Mouse (Mus musculus) T-helper 17 cell (primary cell): ENCODE results near the gene Errfi1.

Experiments used
- in situ Hi-C, 2 experiments: fragments of 300-600 bp; cut with MboI, MseI; formaldehyde crosslinking; loops; 1 replicate in 1 of 2; 2 replicates in 1 of 2; pipeline ENCODE4 v1.15.1; 2025; ENCODE audit warnings: high pct_unique_total_duplicates in 2 of 2

Errfi1 gene

GRCm38 (mm10) chr4:150853680-150854461, at the start of gene Errfi1:
Errfi1 (plus strand) TSS chr4:150853919.
- in situ Hi-C loops = loop anchor here in 1 of 2 experiments (5.0 kb wide), 1 partner anchor 38 kb away; no protein-coding TSS in a partner anchor

- in situ Hi-C loops = no loop called here
These were observed 49.5 kb upstream of the Errfi1 start for GRCm38 (mm10) chr4:150804204-150804603.

DNA sequence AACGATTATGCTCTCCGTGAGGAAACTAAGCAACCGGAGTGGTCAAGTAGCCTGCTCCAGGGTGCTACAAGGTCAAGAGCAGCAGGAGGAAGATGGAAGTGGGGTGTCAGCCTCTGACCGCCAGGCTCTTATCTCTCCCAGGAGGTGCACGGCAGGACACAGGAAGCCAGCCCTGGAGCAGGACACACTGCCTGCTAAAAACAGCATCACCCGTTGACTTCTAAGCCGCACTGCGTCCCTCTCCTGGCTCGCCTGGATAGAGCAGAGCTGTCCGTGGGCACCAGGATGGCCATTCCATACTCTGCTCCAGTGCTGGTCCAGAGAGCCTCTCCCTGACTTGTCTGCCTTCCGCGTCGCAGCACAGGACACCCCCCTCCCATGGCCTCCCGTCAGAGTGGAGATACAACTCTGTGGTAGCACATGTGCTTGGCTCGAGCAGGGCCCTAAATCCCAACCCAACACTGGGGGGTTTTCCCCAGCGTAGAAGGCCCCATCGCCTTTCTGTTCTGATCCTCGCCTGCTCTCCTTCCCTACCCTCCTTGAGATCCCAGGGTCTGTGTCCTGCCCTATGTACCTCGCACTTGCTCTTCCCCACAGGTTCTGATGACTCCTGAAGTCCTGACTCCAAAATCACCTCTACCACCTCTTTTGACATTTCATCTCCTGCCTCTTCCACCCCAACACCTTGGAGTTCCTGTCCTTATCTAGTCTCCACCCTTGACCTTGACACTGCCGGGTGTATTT, 45.8 kb upstream of the Errfi1 start:
- in situ Hi-C loops = no loop called here

DNA sequence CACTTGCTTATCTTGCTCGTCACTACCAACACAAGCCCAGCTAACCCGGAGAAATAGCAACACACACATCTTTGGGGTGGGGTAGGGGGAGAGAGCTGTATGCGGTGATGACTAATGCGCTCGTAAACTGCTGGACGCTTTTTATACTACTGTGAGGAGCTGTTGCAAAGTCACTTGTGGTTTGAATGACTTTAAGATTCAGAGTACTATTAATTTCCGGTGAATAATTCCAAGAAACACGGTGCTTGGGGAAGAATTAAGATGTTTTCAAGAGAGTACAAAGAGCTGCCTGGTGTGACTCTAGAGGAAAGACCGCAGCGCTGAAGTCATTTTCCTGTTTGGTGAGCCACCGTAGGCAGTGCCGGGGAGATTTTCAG, 45.3 kb upstream of the Errfi1 start:
- in situ Hi-C loops = no loop called here

GRCm38 (mm10) chr4:150809323-150809722, 44.4 kb upstream of the Errfi1 start:
- in situ Hi-C loops = no loop called here

- in situ Hi-C loops = no loop called here
These were observed 38.6 kb upstream of the Errfi1 start for GRCm38 (mm10) chr4:150815144-150815543.

GRCm38 (mm10) chr4:150816414-150816951, 37.2 kb upstream of the Errfi1 start:
- in situ Hi-C loops = no loop called here

- in situ Hi-C loops = no loop called here
These were observed 34.4 kb upstream of the Errfi1 start for GRCm38 (mm10) chr4:150819126-150819910.

GRCm38 (mm10) chr4:150821381-150821780, 32.3 kb upstream of the Errfi1 start:
- in situ Hi-C loops = no loop called here

DNA sequence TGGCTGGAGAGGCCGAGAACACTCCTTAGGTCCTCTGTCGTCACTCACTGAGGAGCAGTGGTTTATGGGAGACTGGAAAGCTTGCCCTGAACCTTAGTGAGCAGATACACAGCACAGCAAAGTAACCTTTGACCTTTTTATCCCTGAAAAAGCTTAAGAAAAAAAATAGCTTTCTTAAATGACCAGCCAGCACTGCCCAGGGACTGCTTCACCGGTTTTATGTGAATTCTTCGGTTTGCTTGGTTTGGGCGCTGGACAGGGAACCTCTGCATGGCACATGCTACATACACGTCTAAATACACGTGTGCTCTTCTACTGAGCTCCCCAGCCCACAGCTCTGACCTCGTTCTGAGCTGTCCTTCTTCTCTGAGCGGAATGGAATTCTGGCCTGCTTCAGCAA, 31.1 kb upstream of the Errfi1 start:
- in situ Hi-C loops = no loop called here

GRCm38 (mm10) chr4:150823614-150824480, 29.9 kb upstream of the Errfi1 start:
- in situ Hi-C loops = no loop called here

GRCm38 (mm10) chr4:150824877-150825276, 28.8 kb upstream of the Errfi1 start:
- in situ Hi-C loops = no loop called here

DNA sequence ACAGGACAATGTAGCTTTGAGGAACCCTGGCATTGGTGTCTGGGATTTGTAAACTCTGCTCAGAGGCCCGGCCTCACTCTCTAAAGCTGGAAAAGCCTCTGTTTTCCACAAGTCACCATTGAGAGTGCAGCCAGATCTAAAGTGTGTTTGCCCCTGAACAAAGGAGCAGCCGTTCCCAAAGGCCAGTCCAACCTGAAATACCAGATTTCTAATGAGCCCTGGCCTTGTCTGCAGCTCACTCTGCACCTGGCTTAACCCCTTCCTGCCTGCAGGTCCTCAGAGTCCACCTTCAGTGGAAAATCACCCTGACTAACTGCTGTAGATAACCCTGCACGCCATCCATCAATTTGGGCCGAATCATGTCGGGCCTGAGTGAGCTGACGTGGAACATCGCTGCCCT, 28.2 kb upstream of the Errfi1 start:
- in situ Hi-C loops = no loop called here

DNA sequence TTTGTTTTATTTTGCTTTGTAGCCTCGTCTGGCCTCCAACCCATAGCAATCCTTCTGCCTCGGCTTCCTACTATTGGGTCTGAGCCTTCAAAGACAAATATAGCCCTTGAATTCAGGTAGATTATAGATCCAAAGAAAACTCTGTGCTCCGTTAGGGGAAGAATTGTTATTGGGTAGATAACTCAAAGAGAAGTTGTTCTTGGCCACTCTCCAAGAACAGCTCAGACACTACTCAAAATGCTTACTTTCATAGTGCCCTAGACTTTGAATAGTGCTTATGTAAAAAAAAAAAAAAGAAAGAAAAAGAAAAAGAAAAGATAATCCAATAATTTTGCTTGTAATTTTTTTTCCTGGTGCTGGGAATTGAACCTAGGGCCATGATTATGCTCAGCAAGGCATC, 22.4 kb upstream of the Errfi1 start:
- in situ Hi-C loops = no loop called here

DNA sequence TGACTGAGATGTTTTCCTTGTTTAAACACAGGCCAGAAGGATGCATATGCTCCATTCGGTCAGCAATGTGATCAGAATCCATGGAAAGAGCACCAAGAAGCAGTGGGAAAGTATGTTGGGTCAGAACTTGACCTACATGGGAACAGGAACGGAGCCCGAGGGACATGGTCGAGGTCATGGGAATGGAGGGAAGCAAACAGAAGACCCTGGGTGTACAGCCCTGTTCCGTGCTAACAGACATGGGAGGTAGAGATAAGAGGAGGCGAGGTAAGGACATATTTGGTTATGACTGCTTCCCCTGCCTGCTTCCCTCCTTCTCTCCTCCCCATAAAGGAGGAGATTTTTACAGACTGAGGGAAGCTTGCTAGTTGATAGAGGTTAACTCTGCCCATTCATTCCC, 21.8 kb upstream of the Errfi1 start:
- in situ Hi-C loops = no loop called here

DNA sequence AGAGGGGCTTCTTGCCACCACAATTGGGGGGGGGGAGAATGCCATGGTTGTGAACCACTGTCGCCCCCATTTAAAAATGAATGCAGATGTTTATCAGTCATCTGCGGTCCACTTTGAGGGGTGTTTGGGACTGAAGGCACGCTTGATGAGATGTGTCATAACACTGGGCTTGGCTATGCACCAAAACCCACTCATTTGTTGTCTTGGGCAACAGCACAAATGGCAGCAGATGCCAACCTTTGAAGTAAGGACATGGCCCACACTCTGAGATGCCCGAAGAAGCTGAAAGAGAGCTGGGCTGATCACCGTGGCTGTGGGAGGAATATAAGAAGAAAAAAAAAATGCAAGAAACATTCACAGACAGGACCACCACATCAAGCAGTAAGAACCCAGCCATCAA, 18.6 kb upstream of the Errfi1 start:
- in situ Hi-C loops = no loop called here

GRCm38 (mm10) chr4:150836258-150836657, 17.5 kb upstream of the Errfi1 start:
- in situ Hi-C loops = no loop called here

GRCm38 (mm10) chr4:150836961-150837360, 16.8 kb upstream of the Errfi1 start:
- in situ Hi-C loops = no loop called here

DNA sequence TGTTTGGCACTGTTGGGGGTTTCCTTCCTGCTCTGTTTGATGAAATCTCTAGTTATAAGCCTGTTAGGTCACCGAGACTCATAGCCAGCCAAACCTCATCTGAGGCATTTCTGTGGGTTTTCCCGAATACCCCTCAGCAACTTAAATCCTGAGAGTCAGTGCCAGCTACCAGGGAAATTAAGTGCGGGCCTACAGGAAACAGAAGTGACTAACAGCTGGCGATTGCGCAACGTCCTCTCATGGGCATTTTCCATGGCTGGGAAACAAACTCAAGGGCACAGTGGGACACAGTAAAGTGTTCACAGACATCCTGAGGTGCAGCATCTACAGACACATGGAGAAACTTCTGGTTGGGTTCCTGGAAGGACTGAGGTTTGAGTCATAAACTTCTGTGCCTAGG, 16.3 kb upstream of the Errfi1 start:
- in situ Hi-C loops = no loop called here

DNA sequence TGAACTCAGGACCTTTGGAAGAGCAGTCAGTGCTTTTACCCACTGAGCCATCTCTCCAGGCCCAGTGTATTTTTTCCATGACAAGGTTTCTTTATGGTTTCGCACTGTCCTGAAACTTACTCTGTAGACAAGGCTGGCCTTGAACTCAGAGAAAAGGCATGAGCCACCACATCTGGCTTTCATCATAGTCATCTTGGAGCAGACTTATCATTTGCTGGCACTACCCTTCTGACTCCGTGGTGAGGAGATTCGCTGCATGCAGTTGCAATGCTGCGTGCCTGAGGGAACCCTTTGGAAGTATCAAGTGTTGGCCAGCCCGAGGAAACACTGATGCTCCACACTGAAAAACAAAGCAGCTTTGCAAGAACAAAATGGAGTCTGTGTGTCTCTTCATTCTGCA, 11.7 kb upstream of the Errfi1 start:
- in situ Hi-C loops = no loop called here

GRCm38 (mm10) chr4:150843181-150843580, 10.5 kb upstream of the Errfi1 start:
- in situ Hi-C loops = no loop called here
